Mouse (Mus musculus): Measurements from ENCODE around the gene Mpi. TPM values are rescaled to one million over a fixed set of nuclear protein-coding genes. Genes with fewer than 3 reads are reported as not detected.

The Mpi gene
- polyA plus RNA-seq, 1 experiment from 2014 or later: 47.5 TPM

GRCm38 (mm10) chr9:57566846-57567245 lies 14.3 kb upstream of the Mpi start:
- H3K4me2 ChIP-seq (ENCODE audit: low read length): no peak overlapping the region
- H3K36me3 ChIP-seq (ENCODE audit: control insufficient read depth, insufficient read depth, low read length): peaks cover 26% of the 10 kb centered on the region
- H3K4me1 ChIP-seq (ENCODE audit: control insufficient read depth, insufficient read depth, low read length): peaks cover 4% of the 10 kb centered on the region
- H3K27ac ChIP-seq (ENCODE audit: low read depth, low read length): no peak overlapping the region
- DNase-seq (ENCODE audit: low spot score): no peak
- no peak overlapping the region for H3K9ac ChIP-seq (ENCODE audit: low read length)
- 62% methylated on average over 8 of the region's 8 CpGs for WGBS
- no peak overlapping the region for H3K4me3 ChIP-seq (ENCODE audit: low read depth, low read length)
- no peak for ATAC-seq
- H3K9me3 ChIP-seq (replicated peaks; ENCODE audit: control insufficient read depth, low read length): no peaks in the 10 kb centered on the region
- H3K27me3 ChIP-seq (replicated peaks; ENCODE audit: control insufficient read depth, insufficient read depth, low read length): no peaks in the 10 kb centered on the region

- peaks cover 19% of the 10 kb centered on the region for H3K36me3 ChIP-seq (ENCODE audit: control insufficient read depth, insufficient read depth, low read length)
- no peaks in the 10 kb centered on the region for H3K27me3 ChIP-seq (replicated peaks; ENCODE audit: control insufficient read depth, insufficient read depth, low read length)
- H3K4me1 ChIP-seq (ENCODE audit: control insufficient read depth, insufficient read depth, low read length): peaks cover 11% of the 10 kb centered on the region
- no peak overlapping the region for H3K4me2 ChIP-seq (ENCODE audit: low read length)
- WGBS: 45% methylated on average over 10 of the region's 10 CpGs
- H3K9ac ChIP-seq (ENCODE audit: low read length): no peak overlapping the region
- H3K4me3 ChIP-seq (ENCODE audit: low read depth, low read length): no peak overlapping the region
- ATAC-seq (no peak), DNase-seq (ENCODE audit: low spot score) (peak; percentile 61)
- peak overlapping the region; percentile 44 for H3K27ac ChIP-seq (ENCODE audit: low read depth, low read length)
- H3K9me3 ChIP-seq (replicated peaks; ENCODE audit: control insufficient read depth, low read length): no peaks in the 10 kb centered on the region
Observed at GRCm38 (mm10) chr9:57565741-57566221, 13.2 kb upstream of the Mpi start.

- no peaks in the 10 kb centered on the region for H3K27me3 ChIP-seq (replicated peaks; ENCODE audit: control insufficient read depth, insufficient read depth, low read length)
- DNase-seq (ENCODE audit: low spot score) (no peak), ATAC-seq (no peak)
- no peak overlapping the region for H3K4me2 ChIP-seq (ENCODE audit: low read length)
- H3K36me3 ChIP-seq (ENCODE audit: control insufficient read depth, insufficient read depth, low read length): peaks cover 15% of the 10 kb centered on the region
- peaks cover 13% of the 10 kb centered on the region for H3K4me1 ChIP-seq (ENCODE audit: control insufficient read depth, insufficient read depth, low read length)
- H3K9me3 ChIP-seq (replicated peaks; ENCODE audit: control insufficient read depth, low read length): no peaks in the 10 kb centered on the region
- 94% methylated on average over 6 of the region's 6 CpGs for WGBS
- no peak overlapping the region for H3K27ac ChIP-seq (ENCODE audit: low read depth, low read length)
- no peak overlapping the region for H3K4me3 ChIP-seq (ENCODE audit: low read depth, low read length)
- H3K9ac ChIP-seq (ENCODE audit: low read length): no peak overlapping the region
Observed at GRCm38 (mm10) chr9:57564609-57565008, 12.0 kb upstream of the Mpi start.

GRCm38 (mm10) chr9:57562896-57563372 lies 10.4 kb upstream of the Mpi start:
- H3K9me3 ChIP-seq (replicated peaks; ENCODE audit: control insufficient read depth, low read length): no peaks in the 10 kb centered on the region
- peaks cover 13% of the 10 kb centered on the region for H3K4me1 ChIP-seq (ENCODE audit: control insufficient read depth, insufficient read depth, low read length)
- H3K4me2 ChIP-seq (ENCODE audit: low read length): no peak overlapping the region
- no peak for ATAC-seq
- no peak overlapping the region for H3K27ac ChIP-seq (ENCODE audit: low read depth, low read length)
- no peak overlapping the region for H3K9ac ChIP-seq (ENCODE audit: low read length)
- 91% methylated on average over 4 of the region's 4 CpGs for WGBS
- no peaks in the 10 kb centered on the region for H3K27me3 ChIP-seq (replicated peaks; ENCODE audit: control insufficient read depth, insufficient read depth, low read length)
- no peak overlapping the region for H3K4me3 ChIP-seq (ENCODE audit: low read depth, low read length)
- no peak for DNase-seq (ENCODE audit: low spot score)
- H3K36me3 ChIP-seq (ENCODE audit: control insufficient read depth, insufficient read depth, low read length): peaks cover under 1% of the 10 kb centered on the region

- Histone ChIP-seq H3K4me3 (ENCODE audit: low read depth, low read length) (peak overlapping the region; percentile 61), H3K9ac (ENCODE audit: low read length) (no peak overlapping the region), H3K4me2 (ENCODE audit: low read length) (peak overlapping the region; percentile 70), H3K36me3 (ENCODE audit: control insufficient read depth, insufficient read depth, low read length) (no peaks in the 10 kb centered on the region), H3K4me1 (ENCODE audit: control insufficient read depth, insufficient read depth, low read length) (peaks cover 13% of the 10 kb centered on the region), H3K9me3 (replicated peaks; ENCODE audit: control insufficient read depth, low read length) (no peaks in the 10 kb centered on the region), H3K27me3 (replicated peaks; ENCODE audit: control insufficient read depth, insufficient read depth, low read length) (no peaks in the 10 kb centered on the region), H3K27ac (ENCODE audit: low read depth, low read length) (no peak overlapping the region)
- WGBS: 79% methylated on average over 13 of the region's 13 CpGs
- ATAC-seq: no peak
- no peak for DNase-seq (ENCODE audit: low spot score)
Observed at GRCm38 (mm10) chr9:57561711-57562099, 9.1 kb upstream of the Mpi start.

GRCm38 (mm10) chr9:57560861-57561710 lies 8.5 kb upstream of the Mpi start, which contains the start of gene Scamp2:
Scamp2 (plus strand) TSS chr9:57560943.
- H3K27ac ChIP-seq (ENCODE audit: low read depth, low read length): peak within 1 kb of the TSS; percentile 78
- peak within 1 kb of the TSS; percentile 70 for H3K4me2 ChIP-seq (ENCODE audit: low read length)
- H3K4me1 ChIP-seq (ENCODE audit: control insufficient read depth, insufficient read depth, low read length): peaks cover 13% of the 10 kb centered on the region
- WGBS: under 1% methylated on average over 37 of the region's 37 CpGs
- peak within 1 kb of the TSS; percentile 76 for H3K9ac ChIP-seq (ENCODE audit: low read length)
- H3K36me3 ChIP-seq (ENCODE audit: control insufficient read depth, insufficient read depth, low read length): no peaks in the 10 kb centered on the region
- peak; percentile 95 for DNase-seq (ENCODE audit: low spot score)
- ATAC-seq: peak; percentile 100
- H3K4me3 ChIP-seq (ENCODE audit: low read depth, low read length): peak within 1 kb of the TSS; percentile 61
- H3K9me3 ChIP-seq (replicated peaks; ENCODE audit: control insufficient read depth, low read length): no peaks in the 10 kb centered on the region
- H3K27me3 ChIP-seq (replicated peaks; ENCODE audit: control insufficient read depth, insufficient read depth, low read length): no peaks in the 10 kb centered on the region

- H3K4me2 ChIP-seq (ENCODE audit: low read length): peak overlapping the region; percentile 70
- no peaks in the 10 kb centered on the region for H3K36me3 ChIP-seq (ENCODE audit: control insufficient read depth, insufficient read depth, low read length)
- H3K9ac ChIP-seq (ENCODE audit: low read length): peak overlapping the region; percentile 76
- ATAC-seq (peak; percentile 16; the same call in 1 of the 2 replicates), DNase-seq (ENCODE audit: low spot score) (peak; percentile 39)
- H3K9me3 ChIP-seq (replicated peaks; ENCODE audit: control insufficient read depth, low read length): no peaks in the 10 kb centered on the region
- WGBS: 30% methylated on average over 7 of the region's 7 CpGs
- H3K27ac ChIP-seq (ENCODE audit: low read depth, low read length): peak overlapping the region; percentile 78
- H3K27me3 ChIP-seq (replicated peaks; ENCODE audit: control insufficient read depth, insufficient read depth, low read length): no peaks in the 10 kb centered on the region
- peaks cover 10% of the 10 kb centered on the region for H3K4me1 ChIP-seq (ENCODE audit: control insufficient read depth, insufficient read depth, low read length)
- H3K4me3 ChIP-seq (ENCODE audit: low read depth, low read length): peak overlapping the region; percentile 61
Observed at GRCm38 (mm10) chr9:57560263-57560662, 7.7 kb upstream of the Mpi start.

- Histone ChIP-seq H3K9me3 (replicated peaks; ENCODE audit: control insufficient read depth, low read length) (no peaks in the 10 kb centered on the region), H3K4me2 (ENCODE audit: low read length) (no peak overlapping the region), H3K4me1 (ENCODE audit: control insufficient read depth, insufficient read depth, low read length) (peaks cover 10% of the 10 kb centered on the region), H3K9ac (ENCODE audit: low read length) (no peak overlapping the region), H3K27ac (ENCODE audit: low read depth, low read length) (no peak overlapping the region), H3K27me3 (replicated peaks; ENCODE audit: control insufficient read depth, insufficient read depth, low read length) (no peaks in the 10 kb centered on the region), H3K4me3 (ENCODE audit: low read depth, low read length) (no peak overlapping the region), H3K36me3 (ENCODE audit: control insufficient read depth, insufficient read depth, low read length) (no peaks in the 10 kb centered on the region)
- ATAC-seq (no peak), DNase-seq (ENCODE audit: low spot score) (no peak)
- WGBS: 77% methylated on average over 2 of the region's 2 CpGs
Observed at GRCm38 (mm10) chr9:57559568-57559967, 7.0 kb upstream of the Mpi start.

- Histone ChIP-seq H3K4me2 (ENCODE audit: low read length) (no peak overlapping the region), H3K9me3 (replicated peaks; ENCODE audit: control insufficient read depth, low read length) (no peaks in the 10 kb centered on the region), H3K4me3 (ENCODE audit: low read depth, low read length) (no peak overlapping the region), H3K36me3 (ENCODE audit: control insufficient read depth, insufficient read depth, low read length) (no peaks in the 10 kb centered on the region), H3K27me3 (replicated peaks; ENCODE audit: control insufficient read depth, insufficient read depth, low read length) (no peaks in the 10 kb centered on the region), H3K27ac (ENCODE audit: low read depth, low read length) (no peak overlapping the region), H3K9ac (ENCODE audit: low read length) (no peak overlapping the region), H3K4me1 (ENCODE audit: control insufficient read depth, insufficient read depth, low read length) (peaks cover 10% of the 10 kb centered on the region)
- 85% methylated on average over 4 of the region's 4 CpGs for WGBS
- DNase-seq (ENCODE audit: low spot score) (no peak), ATAC-seq (no peak)
Observed at GRCm38 (mm10) chr9:57558625-57559024, 6.1 kb upstream of the Mpi start.

All from forebrain, embryonic 14.5 days (tissue).